Mouse (Mus musculus): ENCODE measurements around the gene Crtac1.

DNA sequence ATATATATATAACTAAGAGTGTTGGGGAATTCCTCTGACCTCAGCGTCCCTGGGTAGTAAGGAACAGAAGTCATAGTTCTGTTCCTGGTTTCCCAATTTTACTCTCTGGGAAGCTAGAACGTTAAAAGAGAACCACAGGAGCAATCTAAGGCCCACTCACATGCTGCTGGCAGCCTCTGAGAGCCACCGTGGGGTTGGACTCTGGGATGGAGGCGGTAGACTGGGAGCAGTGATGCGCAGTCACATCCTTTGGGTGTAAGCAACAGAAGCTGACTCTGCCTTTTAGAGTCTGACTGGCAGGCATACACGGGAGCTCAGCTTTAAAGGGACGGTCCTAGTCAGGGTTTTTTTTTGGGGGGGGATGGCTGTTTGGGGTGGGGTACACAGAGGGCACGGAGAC, 39.5 kb downstream of the Crtac1 start:
- TF ChIP-seq POLR2A (IDR thresholded peaks at IDR 0.05; ENCODE audit: low read depth, low read length): no peak
- TF ChIP-seq CTCF (conservative IDR thresholded peaks at IDR 0.05 in 1 of 2, IDR thresholded peaks at IDR 0.05 in 1 of 2; ENCODE audit: low read depth in 2 of 2, low read length in 2 of 2): no peak
- TF ChIP-seq SMC3 (IDR thresholded peaks at IDR 0.05; ENCODE audit: low read depth, low read length): no peak
- TF ChIP-seq MAFK (IDR thresholded peaks at IDR 0.05; ENCODE audit: insufficient replicate concordance, low read length): no peak
- TF ChIP-seq EP300 (IDR thresholded peaks at IDR 0.05; ENCODE audit: low read length): no peak
- TF ChIP-seq PAX5 (IDR thresholded peaks at IDR 0.05; ENCODE audit: low read length): no peak
- no peak for TF ChIP-seq TBP (conservative IDR thresholded peaks at IDR 0.05; ENCODE audit: low read depth, low read length)
- TF ChIP-seq MXI1 (IDR thresholded peaks at IDR 0.05; ENCODE audit: low read depth, low read length): no peak
- no peak for TF ChIP-seq MAZ (IDR thresholded peaks at IDR 0.05; ENCODE audit: low read depth, low read length)
- no peak for TF ChIP-seq TCF12 (IDR thresholded peaks at IDR 0.05; ENCODE audit: low read depth, low read length)
- TF ChIP-seq CHD1 (IDR thresholded peaks at IDR 0.05; ENCODE audit: low read depth, low read length): no peak
- no peak for TF ChIP-seq HCFC1 (IDR thresholded peaks at IDR 0.05; ENCODE audit: low read depth, low read length)

Measured in CH12.LX (cell line).